Mouse (Mus musculus): Measurements from ENCODE around the gene Zfp260. TPM values are rescaled to one million over a fixed set of nuclear protein-coding genes. Genes with fewer than 3 reads are reported as not detected.

The Zfp260 gene
- 52.2 and 70.6 TPM in 2 replicates for polyA plus RNA-seq (2021; fragmentation: Nextera tagmentation)
- long read RNA-seq, experiment 1, full-length matches to known transcripts: 199 of 266 reads
- long read RNA-seq, experiment 1, partial matches to known transcripts: 17 of 266 reads
- long read RNA-seq, experiment 1, other reads (novel, unspliced or antisense): 50 of 266 reads
- long read RNA-seq, experiment 2, full-length matches to known transcripts: 28 of 49 reads
- long read RNA-seq, experiment 2, partial matches to known transcripts: 20 of 49 reads
- long read RNA-seq, experiment 2, other reads (novel, unspliced or antisense): 1 of 49 reads

GRCm38 (mm10) chr7:30094646-30095429, at the start of gene Zfp260:
Gene Zfp260, plus strand, starts transcription at chr7:30094777.

GRCm38 (mm10) chr7:30050882-30051548, 43.6 kb upstream of the Zfp260 start, which contains the start of gene Zfp14:
Gene Zfp14, minus strand, starts transcription at chr7:30051380.

GRCm38 (mm10) chr7:30072146-30073028, 22.2 kb upstream of the Zfp260 start, which contains the start of gene Zfp82:
Gene Zfp82, minus strand, starts transcription at chr7:30072900.

GRCm38 (mm10) chr7:30090092-30090969, 4.2 kb upstream of the Zfp260 start, which contains the start of the genes Gm26920 and Zfp566:
Gene Gm26920, minus strand, starts transcription at chr7:30090410.
Gene Zfp566, minus strand, starts transcription at chr7:30090527.

GRCm38 (mm10) chr7:30121308-30122187, 27.0 kb downstream of the Zfp260 start, which contains the start of gene Zfp382:
Gene Zfp382, plus strand, starts transcription at chr7:30121942.

Other genes starting within 250 kb of the Zfp260 start
- gene Zfp940, start 241.1 kb upstream of the Zfp260 start, polyA plus RNA-seq (2021; fragmentation: Nextera tagmentation): 5.5 TPM in 2 replicates
- 5.6 and 7.6 TPM in 2 replicates for gene Zfp420, start 234.8 kb upstream of the Zfp260 start, polyA plus RNA-seq (2021; fragmentation: Nextera tagmentation)
- gene Zfp27, start 188.2 kb upstream of the Zfp260 start, polyA plus RNA-seq (2021; fragmentation: Nextera tagmentation): 6.9 and 9.4 TPM in 2 replicates
- gene Zfp383, start 186.6 kb upstream of the Zfp260 start, polyA plus RNA-seq (2021; fragmentation: Nextera tagmentation): 1.4 and 1.8 TPM in 2 replicates
- gene Zfp74, start 140.7 kb upstream of the Zfp260 start, polyA plus RNA-seq (2021; fragmentation: Nextera tagmentation): 7.3 and 10.7 TPM in 2 replicates
- 0.28 and 0.87 TPM in 2 replicates for gene Zfp568, start 110.8 kb upstream of the Zfp260 start, polyA plus RNA-seq (2021; fragmentation: Nextera tagmentation)
- 4.4 and 5.3 TPM in 2 replicates for gene Zfp14, start 43.4 kb upstream of the Zfp260 start, polyA plus RNA-seq (2021; fragmentation: Nextera tagmentation)
- gene Zfp82, start 21.9 kb upstream of the Zfp260 start, polyA plus RNA-seq (2021; fragmentation: Nextera tagmentation): 2.5 TPM in 2 replicates
- gene Gm26920, start 4.4 kb upstream of the Zfp260 start, polyA plus RNA-seq (2021; fragmentation: Nextera tagmentation): 0.59 and 0.85 TPM in 2 replicates
- gene Zfp566, start 4.2 kb upstream of the Zfp260 start, polyA plus RNA-seq (2021; fragmentation: Nextera tagmentation): 7.2 and 9.2 TPM in 2 replicates
- gene Zfp382, start 27.2 kb downstream of the Zfp260 start, polyA plus RNA-seq (2021; fragmentation: Nextera tagmentation): 6.5 and 10.3 TPM in 2 replicates
- 3.5 and 6.3 TPM in 2 replicates for gene Zfp146, start 75.0 kb downstream of the Zfp260 start, polyA plus RNA-seq (2021; fragmentation: Nextera tagmentation)
- 16.1 and 18.0 TPM in 2 replicates for gene Cox7a1, start 89.4 kb downstream of the Zfp260 start, polyA plus RNA-seq (2021; fragmentation: Nextera tagmentation)
- gene Capns1, start 104.0 kb downstream of the Zfp260 start, polyA plus RNA-seq (2021; fragmentation: Nextera tagmentation): 33.9 and 42.1 TPM in 2 replicates
- gene Polr2i, start 137.2 kb downstream of the Zfp260 start, polyA plus RNA-seq (2021; fragmentation: Nextera tagmentation): 137 and 163 TPM in 2 replicates
- 249 and 338 TPM in 2 replicates for gene Tbcb, start 137.5 kb downstream of the Zfp260 start, polyA plus RNA-seq (2021; fragmentation: Nextera tagmentation)
- gene Ovol3, start 140.9 kb downstream of the Zfp260 start, polyA plus RNA-seq (2021; fragmentation: Nextera tagmentation): not detected in 2 replicates
- 0.15 and 0.24 TPM in 2 replicates for gene Thap8, start 185.3 kb downstream of the Zfp260 start, polyA plus RNA-seq (2021; fragmentation: Nextera tagmentation)
- gene Wdr62, start 185.6 kb downstream of the Zfp260 start, polyA plus RNA-seq (2021; fragmentation: Nextera tagmentation): 0.26 and 0.46 TPM in 2 replicates
- 112 and 324 TPM in 2 replicates for gene Clip3, start 197.0 kb downstream of the Zfp260 start, polyA plus RNA-seq (2021; fragmentation: Nextera tagmentation)
- 144 and 154 TPM in 2 replicates for gene Alkbh6, start 213.9 kb downstream of the Zfp260 start, polyA plus RNA-seq (2021; fragmentation: Nextera tagmentation)
- 0.79 and 1.5 TPM in 2 replicates for gene Syne4, start 220.0 kb downstream of the Zfp260 start, polyA plus RNA-seq (2021; fragmentation: Nextera tagmentation)
- 4.9 TPM in 1 of 2 replicates, not detected in the other for gene E130208F15Rik, start 227.0 kb downstream of the Zfp260 start, polyA plus RNA-seq (2021; fragmentation: Nextera tagmentation)
- gene Sdhaf1, start 229.1 kb downstream of the Zfp260 start, polyA plus RNA-seq (2021; fragmentation: Nextera tagmentation): 22.9 and 31.6 TPM in 2 replicates